In the genomic region with DNA sequence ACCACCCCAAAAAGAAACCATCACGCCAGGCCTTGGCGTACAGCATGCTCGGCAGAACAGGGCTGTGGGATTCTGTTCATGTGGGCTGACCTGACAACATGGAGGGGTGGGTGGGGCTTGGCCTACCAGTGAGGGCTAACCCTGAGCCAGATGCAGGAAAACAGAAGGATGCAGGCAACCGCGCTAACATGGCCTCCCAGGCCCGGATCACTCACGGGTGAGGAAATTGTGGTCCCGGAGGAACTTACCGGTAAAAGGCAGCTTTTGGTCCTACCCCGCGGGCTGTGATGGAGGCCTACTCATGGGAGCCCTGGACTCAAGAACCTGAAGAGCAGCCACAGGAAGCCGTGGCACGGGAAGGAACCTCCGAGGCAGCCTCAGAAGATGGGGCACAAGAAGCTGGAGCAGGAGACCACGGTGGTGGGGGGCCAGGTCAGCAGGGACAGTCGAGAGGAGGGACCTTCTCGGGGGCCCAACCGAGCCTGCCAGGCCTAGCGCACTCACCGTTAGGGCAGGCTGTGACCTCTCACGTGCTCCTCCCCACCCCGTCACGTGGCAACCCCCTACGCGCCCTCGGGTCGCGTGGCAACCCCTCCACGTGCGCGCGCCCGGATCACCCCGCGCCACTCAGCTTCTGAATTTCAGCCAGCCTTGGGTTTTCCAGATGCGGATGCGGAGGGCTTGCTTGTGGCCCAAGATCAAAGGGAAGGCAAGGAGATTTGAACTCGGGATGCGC, we compare ENCODE assay signal across 1 mouse cellular context.
TF ChIP-seq lines count a peak whose summit lies in the region.

TSS of gene Fam178b (minus strand) at position 564 of the 736 bp plus-strand sequence.

TF ChIP-seq in MEL, 35 proteins besides CTCF, POLR2A, EP300 and RAD21 (continued from another document):
- TF ChIP-seq NRF1 (IDR thresholded peaks at IDR 0.05; ENCODE audit: insufficient read depth, low read depth, low read length, poor library complexity, severe bottlenecking): no peak
TF ChIP-seq in MEL: peak in this region for 0.
